Mouse (Mus musculus) small intestine, adult 10 weeks (tissue): ENCODE data around the gene Cpa1. TPM values are rescaled to one million over a fixed set of nuclear protein-coding genes. Genes with fewer than 3 reads are reported as not detected.

Source experiments
- polyA plus RNA-seq: library from polyadenylated mRNA; stranded (reverse); fragments of 350-450 nt; fragmentation: Illumina TruSeq; extraction: RNeasy Lipid Tissue Mini Kit (QIAGEN cat#74804); gene quantifications from one replicate; pipeline ENCODE4 v1.2.3, GENCODE M21; 2014; ENCODE audit warnings: low replicate concordance

The Cpa1 gene
- polyA plus RNA-seq: 56.2 TPM

DNA sequence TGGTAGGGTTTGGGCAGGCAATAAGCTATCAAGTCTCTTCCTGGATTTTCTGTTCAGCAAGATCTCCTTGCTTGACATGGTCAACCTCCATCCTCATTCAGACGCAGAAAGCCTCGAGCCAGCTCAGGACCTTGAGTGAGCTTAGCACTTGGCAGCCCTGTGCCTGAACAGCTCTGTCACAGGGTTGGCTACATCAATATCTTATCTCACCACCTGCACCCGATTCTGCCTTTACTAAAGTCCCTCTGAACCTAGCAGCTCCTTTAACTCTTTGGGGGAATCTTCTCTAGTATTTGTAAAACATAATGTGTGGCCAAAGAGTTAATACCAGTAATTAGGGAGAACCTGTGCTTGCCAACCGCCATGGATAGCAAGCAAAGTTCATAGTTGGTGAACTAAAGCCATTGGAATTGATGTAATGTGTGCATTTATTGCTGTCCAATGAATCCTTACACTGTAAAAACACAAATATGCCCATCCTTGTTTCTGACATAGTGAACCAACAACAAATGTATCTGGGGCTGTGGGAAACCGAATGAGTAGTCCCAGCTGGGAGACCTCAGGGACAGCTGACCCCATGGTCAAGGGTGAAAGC lies at the start of gene Cpa1:
Cpa1 (plus strand) TSS at position 545 of the 595 bp plus-strand sequence.

DNA sequence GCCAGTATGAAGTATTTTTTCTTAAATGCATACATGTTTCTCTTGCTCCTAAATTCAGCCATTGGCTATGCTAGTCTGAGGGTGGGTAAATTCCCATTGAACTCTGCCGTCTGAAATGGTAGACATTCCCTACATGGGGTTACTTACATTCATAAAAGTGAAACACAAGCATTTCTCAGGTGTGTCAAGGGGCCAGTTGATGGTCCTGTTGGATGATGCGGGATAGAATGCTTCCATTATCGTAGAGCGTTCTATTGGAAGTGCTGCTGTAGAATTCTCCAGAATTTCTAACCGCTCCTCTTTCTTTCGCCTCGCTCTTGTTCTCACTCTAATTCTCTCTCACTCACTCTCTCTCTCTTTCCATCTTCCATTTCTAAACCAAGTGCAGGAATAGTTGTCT lies 28.3 kb upstream of the Cpa1 start, which contains the start of gene Cpa5:
Cpa5 (plus strand) TSS at position 301 of the 400 bp plus-strand sequence.

GRCm38 (mm10) chr6:30693350-30693991 lies 54.5 kb downstream of the Cpa1 start, which contains the start of gene Cep41:
Gene Cep41, minus strand, starts transcription at chr6:30693749.

Other genes starting within 250 kb of the Cpa1 start
- 0.89 TPM for gene Zc3hc1, start 248.2 kb upstream of the Cpa1 start, polyA plus RNA-seq
- 27.2 TPM for gene Klhdc10, start 237.3 kb upstream of the Cpa1 start, polyA plus RNA-seq
- 25.6 TPM for gene Tmem209, start 129.4 kb upstream of the Cpa1 start, polyA plus RNA-seq
- not detected for gene Ssmem1, start 129.4 kb upstream of the Cpa1 start, polyA plus RNA-seq
- 141 TPM for gene Cpa2, start 97.6 kb upstream of the Cpa1 start, polyA plus RNA-seq
- gene Cpa4, start 70.8 kb upstream of the Cpa1 start, polyA plus RNA-seq: not detected
- gene Cpa5, start 28.2 kb upstream of the Cpa1 start, polyA plus RNA-seq: not detected
- gene Cep41, start 54.5 kb downstream of the Cpa1 start, polyA plus RNA-seq: 5.6 TPM
- gene Mest, start 84.3 kb downstream of the Cpa1 start, polyA plus RNA-seq: 1.9 TPM